Mouse (Mus musculus) neural tube, embryonic 15.5 days (tissue): ENCODE data around the gene Hcrtr1. TPM values are rescaled to one million over a fixed set of nuclear protein-coding genes. Genes with fewer than 3 reads are reported as not detected.

Experiments used
- ATAC-seq: fragments of 200-750 bp; cut with Nextera tagmentation; 2 replicates; pipeline ENCODE4 v1.8.0; 2017; ENCODE audit warnings: mild to moderate bottlenecking, moderate TSS enrichment, moderate library complexity; ENCODE audit not compliant: low FRiP score
- H3K27ac ChIP-seq: fragments of 300-500 bp; sonication (generic); replicated peaks from 2 replicates; pipeline ENCODE4 v1.5.1; 2015; ENCODE audit warnings: mild to moderate bottlenecking, inconsistent platforms
- H3K27me3 ChIP-seq: fragments of 300-500 bp; sonication (generic); replicated peaks from 2 replicates; pipeline ENCODE4 v1.6.1; 2015; ENCODE audit warnings: inconsistent platforms
- H3K36me3 ChIP-seq: fragments of 300-500 bp; sonication (generic); 2 replicates; pipeline ENCODE4 v1.6.1; 2015; ENCODE audit warnings: inconsistent platforms
- H3K4me1 ChIP-seq: fragments of 300-500 bp; sonication (generic); 2 replicates; pipeline ENCODE4 v1.6.1; 2015; ENCODE audit warnings: inconsistent platforms
- H3K4me2 ChIP-seq: fragments of 300-500 bp; sonication (generic); 2 replicates; pipeline ENCODE4 v1.6.1; 2015; ENCODE audit warnings: inconsistent platforms, mild to moderate bottlenecking, moderate library complexity
- H3K4me3 ChIP-seq: fragments of 300-500 bp; sonication (generic); replicated peaks from 2 replicates; pipeline ENCODE4 v1.5.1; 2015; ENCODE audit warnings: mild to moderate bottlenecking, inconsistent platforms
- H3K9ac ChIP-seq: fragments of 300-500 bp; sonication (generic); replicated peaks from 2 replicates; pipeline ENCODE4 v1.6.1; 2015; ENCODE audit warnings: mild to moderate bottlenecking, inconsistent platforms
- H3K9me3 ChIP-seq: fragments of 300-500 bp; sonication (generic); replicated peaks from 2 replicates; pipeline ENCODE4 v1.6.1; 2016; ENCODE audit warnings: inconsistent platforms
- WGBS: fragments of 180-500 bp; shearing (Covaris S2); methylation state at CpG from one replicate; pipeline ENCODE4 v1.1.7; 2015; ENCODE audit warnings: mixed read lengths; 5-methylcytosine and 5-hydroxymethylcytosine counted together
- polyA plus RNA-seq: library from polyadenylated mRNA; unstranded; fragments of >200 nt; fragmentation: Nextera tagmentation; extraction: Ambion mirVana; gene quantifications from 2 replicates; pipeline ENCODE4 v1.2.1, GENCODE M21; 2015

Hcrtr1 gene
- polyA plus RNA-seq, 1 experiment from 2014 or later, result 3.7 TPM

DNA sequence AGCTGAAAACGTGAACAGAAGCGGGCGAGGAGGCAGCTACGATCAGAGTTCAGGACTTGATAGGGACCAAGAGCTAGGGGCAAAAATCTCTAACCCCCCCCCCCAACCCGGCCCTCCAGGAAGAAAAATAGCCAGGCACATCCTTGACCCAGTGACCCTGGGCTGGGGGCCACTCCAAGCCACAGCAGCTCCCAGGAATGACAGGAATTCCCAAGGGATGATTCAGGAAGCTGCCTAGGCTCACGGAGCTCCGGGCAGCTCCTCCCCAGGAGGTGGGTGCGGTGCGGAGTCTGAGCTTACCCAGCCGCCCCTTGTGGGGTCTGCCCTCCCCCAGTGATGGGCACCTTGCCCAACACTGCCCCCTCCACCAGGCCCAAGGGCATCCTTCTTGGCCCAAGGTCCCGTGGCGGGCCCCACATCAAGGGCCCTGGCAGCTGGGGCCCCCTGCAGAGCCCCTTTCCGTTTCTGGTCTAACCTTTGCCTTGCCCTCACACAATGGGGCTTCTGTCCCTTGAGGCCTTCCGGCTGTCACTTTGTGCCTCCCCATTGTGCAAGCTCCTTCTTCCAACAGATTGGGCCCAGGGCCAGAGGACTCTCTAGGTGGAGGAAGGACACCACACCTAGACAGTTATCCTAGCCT is 36.0 kb upstream of the Hcrtr1 start, which contains the start of gene Tinagl1:
Gene Tinagl1 (minus strand): TSS at position 51 of the 640 bp plus-strand sequence.
- H3K9me3 ChIP-seq, result no peaks in the 10 kb centered on the region
- H3K36me3 ChIP-seq, result no peaks in the 10 kb centered on the region
- 2% methylated on average over 14 of the region's 14 CpGs for WGBS
- no peak within 1 kb of the TSS for H3K27ac ChIP-seq
- no peak for ATAC-seq
- H3K4me2 ChIP-seq, result peak within 1 kb of the TSS; percentile 33
- H3K9ac ChIP-seq, result no peak within 1 kb of the TSS
- peaks cover 32% of the 10 kb centered on the region for H3K27me3 ChIP-seq
- 0 out of 2 replicates have a peak within 1 kb of the TSS, but pooled peaks have one; percentile 0 for H3K4me3 ChIP-seq
- H3K4me1 ChIP-seq, result peaks cover 18% of the 10 kb centered on the region

DNA sequence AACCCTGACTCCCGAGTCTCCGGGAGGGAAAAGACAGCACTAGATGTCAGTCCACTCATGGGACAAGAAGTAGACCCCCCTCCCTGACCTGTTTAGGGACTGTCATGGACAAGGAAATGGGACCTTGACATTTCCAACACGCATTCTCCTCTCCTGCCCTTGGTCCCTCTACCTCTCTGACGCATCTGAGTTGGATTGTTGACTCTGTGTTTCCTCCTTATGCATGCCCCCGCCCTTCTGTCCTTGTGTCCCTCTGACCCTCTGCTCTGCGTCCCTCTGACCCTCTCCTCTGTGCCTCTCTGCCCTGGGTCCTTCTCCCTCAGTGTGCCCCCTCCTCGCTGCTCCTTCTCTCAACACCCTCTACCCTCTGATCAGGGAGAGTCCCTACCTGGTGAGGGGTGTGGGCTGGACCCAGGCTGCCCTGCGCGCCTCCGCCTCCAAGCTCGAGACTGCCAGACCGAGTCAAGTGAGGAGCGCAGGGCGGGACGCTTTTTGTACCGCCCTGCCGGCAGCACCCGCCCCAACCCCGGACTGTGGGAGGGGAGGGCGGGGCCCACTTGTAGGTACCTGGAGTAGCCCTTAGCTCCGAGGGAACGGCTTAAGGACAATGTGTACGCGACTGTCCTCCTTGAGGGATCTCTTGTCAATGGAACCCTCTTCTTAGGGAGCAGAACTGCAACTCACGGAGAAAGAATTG is 35.3 kb upstream of the Hcrtr1 start:
- H3K4me3 ChIP-seq, result 0 out of 2 replicates have a peak overlapping the region, but pooled peaks have one; percentile 0
- ATAC-seq, result no peak

GRCm38 (mm10) chr4:130173911-130174311 is 34.8 kb upstream of the Hcrtr1 start:
- H3K9ac ChIP-seq, result no peak overlapping the region
- ATAC-seq, result no peak
- peaks cover 27% of the 10 kb centered on the region for H3K27me3 ChIP-seq
- 0 out of 2 replicates have a peak overlapping the region, but pooled peaks have one; percentile 33 for H3K4me2 ChIP-seq
- H3K4me1 ChIP-seq, result peaks cover 18% of the 10 kb centered on the region
- no peaks in the 10 kb centered on the region for H3K9me3 ChIP-seq
- no peak overlapping the region for H3K27ac ChIP-seq
- WGBS, result 41% methylated on average over 19 of the region's 19 CpGs
- H3K36me3 ChIP-seq, result no peaks in the 10 kb centered on the region
- H3K4me3 ChIP-seq, result no peak overlapping the region

More for the DNA sequence above, 35.3 kb upstream of the Hcrtr1 start:
- H3K9me3 ChIP-seq, result no peaks in the 10 kb centered on the region
- H3K4me1 ChIP-seq, result peaks cover 18% of the 10 kb centered on the region
- WGBS, result 6% methylated on average over 25 of the region's 25 CpGs
- no peak overlapping the region for H3K27ac ChIP-seq
- peaks cover 27% of the 10 kb centered on the region for H3K27me3 ChIP-seq
- H3K36me3 ChIP-seq, result no peaks in the 10 kb centered on the region
- peak overlapping the region; percentile 33 for H3K4me2 ChIP-seq
- H3K9ac ChIP-seq, result no peak overlapping the region

- Histone ChIP-seq H3K27me3 (peaks cover 27% of the 10 kb centered on the region), H3K9me3 (no peaks in the 10 kb centered on the region), H3K4me3 (no peak overlapping the region), H3K4me2 (no peak overlapping the region), H3K9ac (no peak overlapping the region), H3K4me1 (peaks cover 23% of the 10 kb centered on the region), H3K27ac (no peak overlapping the region), H3K36me3 (no peaks in the 10 kb centered on the region)
- ATAC-seq, result no peak
- 74% methylated on average over 11 of the region's 11 CpGs for WGBS
Measured at GRCm38 (mm10) chr4:130173060-130173822, 34.1 kb upstream of the Hcrtr1 start.

DNA sequence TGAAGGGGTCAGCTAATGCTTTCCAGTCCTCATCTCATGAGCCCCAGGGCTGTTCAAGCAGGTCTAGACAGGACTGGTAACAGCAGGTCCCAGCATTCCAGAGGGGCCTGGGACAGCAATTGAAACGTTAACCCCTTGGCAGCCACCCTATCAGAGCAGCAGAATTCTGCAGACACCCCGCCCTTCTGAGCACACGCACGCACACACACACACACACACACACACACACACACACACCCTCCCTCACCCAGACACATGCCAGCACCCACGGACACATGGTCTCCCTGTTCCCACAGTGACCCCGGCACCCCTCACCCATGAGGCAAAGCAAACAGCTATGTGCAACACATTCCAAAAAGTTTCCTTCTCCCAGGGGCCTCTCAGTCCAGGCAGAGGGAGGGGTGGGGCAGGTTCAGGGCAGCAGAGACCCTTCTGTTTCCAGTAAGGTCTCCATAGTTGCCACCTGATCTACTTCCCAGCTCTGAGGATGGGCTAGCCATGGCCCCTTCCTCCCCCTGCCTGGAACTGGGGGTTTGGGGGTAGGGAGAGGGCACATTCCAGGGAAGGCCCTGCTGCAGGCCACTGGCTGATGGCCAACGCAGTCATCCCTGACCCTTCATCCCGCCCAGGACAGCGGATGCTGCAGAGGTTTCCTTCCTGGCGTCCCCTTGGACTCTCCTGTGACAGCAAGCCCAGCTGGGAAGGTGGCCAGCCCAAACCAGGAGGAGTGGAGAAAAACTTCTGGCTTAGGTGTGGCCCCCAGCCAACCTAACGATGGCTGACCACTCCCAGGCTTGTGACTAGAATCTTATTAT is 33.0 kb upstream of the Hcrtr1 start:
- no peak overlapping the region for H3K4me2 ChIP-seq
- H3K4me1 ChIP-seq, result peaks cover 33% of the 10 kb centered on the region
- no peak overlapping the region for H3K27ac ChIP-seq
- H3K27me3 ChIP-seq, result peaks cover 27% of the 10 kb centered on the region
- no peaks in the 10 kb centered on the region for H3K9me3 ChIP-seq
- no peak for ATAC-seq
- H3K9ac ChIP-seq, result no peak overlapping the region
- no peaks in the 10 kb centered on the region for H3K36me3 ChIP-seq
- H3K4me3 ChIP-seq, result no peak overlapping the region
- 75% methylated on average over 11 of the region's 11 CpGs for WGBS

- no peak for ATAC-seq
- H3K4me2 ChIP-seq, result no peak overlapping the region
- H3K27ac ChIP-seq, result no peak overlapping the region
- H3K9me3 ChIP-seq, result no peaks in the 10 kb centered on the region
- H3K36me3 ChIP-seq, result no peaks in the 10 kb centered on the region
- WGBS, result 87% methylated on average over 4 of the region's 4 CpGs
- peaks cover 25% of the 10 kb centered on the region for H3K27me3 ChIP-seq
- no peak overlapping the region for H3K4me3 ChIP-seq
- no peak overlapping the region for H3K9ac ChIP-seq
- H3K4me1 ChIP-seq, result peaks cover 30% of the 10 kb centered on the region
Measured at GRCm38 (mm10) chr4:130170362-130170761, 31.2 kb upstream of the Hcrtr1 start.

DNA sequence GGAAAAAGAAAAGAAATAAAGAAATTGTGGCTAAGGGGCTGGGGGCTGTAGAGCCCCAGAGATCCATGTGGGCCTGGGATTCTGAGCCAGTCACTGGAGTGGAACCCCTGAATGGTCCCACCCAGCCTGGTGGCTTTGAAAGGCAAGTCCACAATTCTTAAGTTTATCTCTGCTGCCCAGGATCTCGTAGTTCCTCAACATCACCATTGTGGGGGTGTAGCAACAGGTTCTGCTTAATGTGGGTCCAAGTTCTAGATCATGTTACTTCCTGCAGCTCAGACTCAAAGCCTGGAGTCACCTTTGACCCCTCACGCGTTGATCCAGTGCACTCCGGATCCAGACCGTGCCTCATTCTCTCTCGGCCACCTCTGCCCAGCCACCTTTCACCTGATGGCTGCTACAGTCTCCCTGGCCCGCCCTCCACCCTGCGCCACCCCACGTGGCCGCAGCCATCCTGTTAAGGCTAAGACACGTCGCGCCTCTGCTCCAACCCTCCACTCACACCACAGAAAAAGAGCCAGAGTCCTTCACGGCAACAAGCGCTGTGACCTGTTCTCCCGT is 30.3 kb upstream of the Hcrtr1 start:
- WGBS, result 90% methylated on average over 16 of the region's 16 CpGs
- H3K9me3 ChIP-seq, result no peaks in the 10 kb centered on the region
- H3K9ac ChIP-seq, result no peak overlapping the region
- H3K4me3 ChIP-seq, result no peak overlapping the region
- H3K27me3 ChIP-seq, result peaks cover 24% of the 10 kb centered on the region
- no peak overlapping the region for H3K4me2 ChIP-seq
- H3K36me3 ChIP-seq, result no peaks in the 10 kb centered on the region
- no peak overlapping the region for H3K27ac ChIP-seq
- peaks cover 22% of the 10 kb centered on the region for H3K4me1 ChIP-seq
- ATAC-seq, result no peak

DNA sequence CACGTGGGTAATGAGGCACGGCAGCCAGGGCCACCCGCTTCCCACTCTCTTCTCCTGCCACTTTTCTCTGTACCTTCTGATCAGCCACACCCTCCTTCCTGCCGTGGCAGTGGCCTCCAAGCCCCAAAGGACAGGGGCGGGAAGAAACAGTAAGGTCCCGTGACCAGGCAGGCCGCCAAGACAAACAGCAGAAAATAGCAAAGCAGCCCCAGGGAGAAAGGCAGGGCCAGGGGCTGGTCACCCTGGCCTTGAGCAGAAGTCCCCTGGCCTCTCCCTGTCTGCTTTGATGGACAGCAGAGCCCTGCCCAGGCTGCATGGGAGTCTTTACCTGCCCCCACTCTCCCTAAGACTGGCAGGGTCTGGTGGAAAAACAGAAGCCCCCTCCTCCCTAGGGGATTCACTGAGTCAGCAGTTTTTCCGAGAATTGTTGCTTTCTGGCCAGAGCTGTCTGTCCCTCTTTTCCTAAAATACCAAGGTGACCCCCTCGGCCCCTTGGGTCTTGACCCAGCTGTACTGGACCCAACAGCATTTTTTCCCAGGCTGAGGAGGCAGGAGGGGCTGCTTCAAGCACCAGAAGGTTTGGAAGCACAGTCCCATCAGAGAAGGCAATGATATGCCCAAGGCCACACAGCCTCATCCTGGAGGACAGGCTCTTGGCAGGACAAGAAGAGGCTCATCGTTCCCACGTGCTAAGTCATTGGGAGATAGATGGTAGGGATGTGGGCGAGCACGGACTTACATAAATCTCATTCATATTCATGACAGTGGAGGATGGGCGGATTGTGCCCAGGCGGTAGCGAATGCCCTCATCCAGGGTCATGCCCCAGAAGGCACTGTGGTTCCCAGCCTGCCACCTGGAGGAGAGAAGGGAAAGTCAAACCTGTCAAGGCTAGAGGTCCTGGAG is 29.4 kb upstream of the Hcrtr1 start:
- no peaks in the 10 kb centered on the region for H3K9me3 ChIP-seq
- no peak overlapping the region for H3K4me3 ChIP-seq
- no peaks in the 10 kb centered on the region for H3K36me3 ChIP-seq
- H3K4me1 ChIP-seq, result peaks cover 17% of the 10 kb centered on the region
- H3K4me2 ChIP-seq, result peak overlapping the region; percentile 38
- no peak overlapping the region for H3K27ac ChIP-seq
- H3K27me3 ChIP-seq, result peaks cover 25% of the 10 kb centered on the region
- H3K9ac ChIP-seq, result no peak overlapping the region
- no peak for ATAC-seq
- 38% methylated on average over 16 of the region's 16 CpGs for WGBS

- Histone ChIP-seq H3K4me3 (no peak overlapping the region; the same call in 1 of the 2 replicates), H3K27me3 (peaks cover 26% of the 10 kb centered on the region), H3K4me1 (peaks cover 24% of the 10 kb centered on the region), H3K9ac (no peak overlapping the region), H3K27ac (no peak overlapping the region), H3K9me3 (no peaks in the 10 kb centered on the region), H3K36me3 (no peaks in the 10 kb centered on the region), H3K4me2 (peak overlapping the region; percentile 38)
- WGBS, result 54% methylated on average over 9 of the region's 9 CpGs
- ATAC-seq, result no peak
Measured at GRCm38 (mm10) chr4:130167814-130168213, 28.7 kb upstream of the Hcrtr1 start.

GRCm38 (mm10) chr4:130167321-130167720 is 28.2 kb upstream of the Hcrtr1 start:
- Histone ChIP-seq H3K27ac (no peak overlapping the region), H3K9me3 (no peaks in the 10 kb centered on the region), H3K27me3 (peaks cover 30% of the 10 kb centered on the region), H3K4me1 (peaks cover 24% of the 10 kb centered on the region), H3K4me3 (no peak overlapping the region; the same call in 1 of the 2 replicates), H3K4me2 (peak overlapping the region; percentile 38), H3K9ac (no peak overlapping the region), H3K36me3 (no peaks in the 10 kb centered on the region)
- no peak for ATAC-seq
- 55% methylated on average over 22 of the region's 22 CpGs for WGBS
